Mouse (Mus musculus) mesoderm, embryonic 11.5 days (tissue): ENCODE data around the gene Ccdc180.

Source experiments
- DNase-seq: peaks from one replicate; pipeline ENCODE4 v3.0.0-alpha.2; 2012; ENCODE audit warnings: low read depth, low spot score

Gene Ccdc180

DNA sequence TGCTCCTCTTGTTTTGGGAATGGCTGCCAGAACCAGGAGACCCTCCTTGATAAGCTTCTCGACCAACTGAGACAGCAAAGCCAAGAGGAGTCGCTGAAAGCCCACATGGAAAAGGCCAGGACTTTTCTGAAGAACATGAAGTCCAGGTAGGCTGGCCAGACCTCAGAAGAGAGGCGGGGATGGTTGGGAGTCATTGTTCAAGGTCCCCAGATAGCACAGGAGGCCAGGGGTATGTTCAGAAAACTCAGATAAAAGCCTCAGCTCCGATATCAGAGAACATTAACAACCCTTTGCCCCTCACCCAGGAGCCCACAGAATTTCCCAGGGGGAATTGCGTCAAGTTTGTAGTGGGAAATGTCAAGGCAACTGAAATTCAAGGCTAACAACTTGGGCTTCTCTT, 21.2 kb downstream of the Ccdc180 start:
- no peak for DNase-seq

DNA sequence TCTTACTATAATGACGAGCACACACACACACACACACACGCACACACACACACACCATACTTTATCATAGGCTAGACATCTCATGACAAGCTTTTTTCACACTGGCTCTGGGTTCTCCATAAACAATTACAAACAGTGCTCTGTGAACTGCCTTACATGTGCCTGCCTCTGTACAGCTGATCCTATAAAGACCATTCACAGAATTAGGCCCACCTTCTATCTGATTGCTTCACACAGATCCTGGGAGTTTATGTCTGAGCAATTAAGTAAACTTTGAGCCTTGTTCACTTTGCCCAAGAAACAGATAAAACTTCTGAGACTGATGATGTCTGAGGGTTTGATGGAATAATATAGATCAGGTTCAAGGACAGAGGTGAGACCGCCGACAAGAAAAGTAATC, 21.8 kb downstream of the Ccdc180 start:
- DNase-seq = no peak

DNA sequence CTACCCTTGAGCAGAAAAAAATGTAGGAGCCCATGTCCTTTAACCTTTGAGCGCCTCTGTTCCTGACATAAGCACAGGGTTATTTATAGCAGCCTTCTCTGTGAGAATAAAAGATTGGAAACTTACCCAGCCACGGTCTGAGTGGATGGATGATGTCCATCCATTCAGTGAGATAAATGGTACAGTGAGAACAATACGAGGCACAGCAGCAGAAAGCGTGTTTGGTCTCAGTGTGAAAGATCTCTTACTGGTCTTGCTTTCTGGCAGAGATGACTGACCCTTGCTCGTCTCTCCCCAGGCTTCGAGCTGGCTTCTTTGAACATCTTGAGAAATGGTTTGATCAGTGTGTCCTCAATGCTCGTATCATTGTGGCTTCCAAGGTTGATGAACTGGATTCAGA, 27.0 kb downstream of the Ccdc180 start:
- DNase-seq = peak; percentile 17

DNA sequence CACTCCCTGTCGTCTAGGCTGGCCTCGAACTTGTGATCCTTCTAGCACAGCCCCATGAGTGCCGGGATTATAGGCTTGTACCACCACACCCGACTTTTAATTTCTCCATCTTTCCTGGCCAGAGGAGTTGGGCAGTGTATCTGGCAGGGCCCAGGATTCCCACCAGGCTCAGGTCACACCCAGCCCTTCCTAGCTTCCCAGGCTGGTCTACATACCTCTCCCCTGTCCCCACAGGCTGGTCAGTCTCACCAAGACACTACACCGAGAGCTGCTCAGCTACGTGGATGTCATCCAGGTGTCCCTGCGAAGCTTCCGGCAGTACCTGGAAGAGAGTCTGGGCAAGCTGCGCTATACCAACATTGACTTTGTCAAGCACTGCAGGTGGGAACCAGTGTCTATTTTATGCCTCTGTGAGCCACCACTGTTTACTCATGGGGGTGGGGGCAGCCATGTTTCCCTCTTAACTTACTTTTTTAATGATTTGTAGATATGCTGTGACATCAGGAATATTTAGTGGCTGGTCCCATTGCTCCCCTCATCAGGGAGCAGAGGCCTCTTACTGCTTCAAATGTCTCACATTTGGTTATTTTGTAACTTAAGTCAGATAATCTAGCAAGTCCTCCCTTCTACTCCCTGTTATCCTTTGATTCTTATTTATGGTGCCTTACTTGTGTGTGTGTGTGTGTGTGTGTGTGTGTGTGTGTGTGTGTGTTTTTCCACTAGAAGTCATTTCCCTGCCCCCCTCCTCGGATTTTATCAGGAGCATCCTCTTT, 31.7 kb downstream of the Ccdc180 start:
- DNase-seq = no peak

DNA sequence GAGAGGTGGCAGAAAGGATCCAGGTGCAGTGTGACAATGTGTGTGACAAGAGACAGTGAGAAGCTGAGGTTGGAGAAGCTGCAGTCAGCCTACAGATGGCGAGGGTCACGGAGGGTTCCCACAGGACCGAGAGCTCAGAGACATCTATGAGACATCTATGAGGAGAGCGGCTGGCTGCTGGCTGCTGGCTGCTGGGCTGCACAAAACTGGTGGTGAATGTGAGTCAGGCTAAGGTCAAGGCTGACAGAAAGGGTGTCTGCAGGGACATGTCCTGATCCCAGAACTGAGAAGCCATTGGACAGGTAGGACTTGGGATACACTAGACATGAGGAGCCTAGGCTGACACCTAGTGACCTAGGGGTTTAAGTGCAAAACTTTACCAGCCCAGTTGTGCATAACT, 33.9 kb downstream of the Ccdc180 start:
- no peak for DNase-seq

DNA sequence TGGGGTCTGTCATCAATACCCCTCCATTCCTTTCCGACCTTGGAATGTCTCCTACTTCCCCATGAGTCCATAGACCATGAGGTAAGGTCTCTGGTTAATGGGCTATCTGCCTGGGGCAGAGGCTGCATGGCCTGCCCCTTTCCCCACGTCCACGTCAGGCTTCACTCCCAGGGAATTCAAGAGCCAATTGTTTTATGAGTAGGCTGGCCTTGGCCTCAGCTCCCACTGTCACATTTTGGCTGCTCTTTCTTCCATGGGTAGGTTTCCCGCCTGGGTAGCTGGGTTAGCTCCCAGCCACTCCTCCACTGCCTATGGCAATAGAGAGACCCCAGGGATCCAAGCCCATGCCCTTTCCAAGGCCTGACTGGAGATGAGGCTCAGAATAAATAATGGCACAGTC, 38.5 kb downstream of the Ccdc180 start:
- no peak for DNase-seq

DNA sequence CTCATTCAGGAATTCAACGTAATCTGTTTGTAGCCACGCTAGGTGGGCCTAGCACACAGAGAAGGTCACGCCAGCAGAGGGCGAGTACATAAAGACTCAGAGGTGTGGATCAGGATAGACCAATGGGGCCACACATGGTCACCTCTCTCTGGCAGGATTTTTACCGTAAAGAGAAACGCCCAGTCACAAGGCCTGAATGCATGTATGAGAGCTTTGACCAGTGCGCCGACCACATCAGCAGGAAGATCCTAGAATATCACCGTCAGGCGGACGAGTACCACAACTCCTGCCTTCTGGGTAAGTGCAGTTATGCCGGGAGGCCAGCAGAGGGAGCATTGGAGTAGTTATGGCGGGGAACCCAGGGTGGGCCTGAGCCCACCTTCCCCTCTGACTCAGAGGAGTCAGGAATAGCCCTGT, 51.5 kb downstream of the Ccdc180 start:
- DNase-seq = peak; percentile 79

DNA sequence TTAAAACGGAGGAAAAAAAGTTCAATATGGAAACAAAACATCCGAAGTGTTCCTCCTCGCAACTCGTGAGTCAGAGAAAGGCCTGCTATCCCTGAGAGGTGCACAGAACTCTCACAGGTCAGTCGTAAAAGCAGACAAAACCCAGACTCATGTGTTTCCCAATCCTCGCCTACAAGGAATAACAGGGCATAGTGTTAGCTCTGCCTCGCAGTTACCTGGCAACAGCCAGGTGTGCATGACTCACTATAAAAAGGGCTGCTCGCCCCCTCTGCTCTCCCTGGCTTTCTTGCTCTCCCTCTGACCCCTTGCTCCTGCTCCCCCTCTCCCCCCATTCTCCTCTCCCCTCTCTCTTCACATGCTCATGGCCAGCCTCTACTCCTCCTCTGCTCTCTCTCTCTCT, 57.6 kb downstream of the Ccdc180 start:
- no peak for DNase-seq

DNA sequence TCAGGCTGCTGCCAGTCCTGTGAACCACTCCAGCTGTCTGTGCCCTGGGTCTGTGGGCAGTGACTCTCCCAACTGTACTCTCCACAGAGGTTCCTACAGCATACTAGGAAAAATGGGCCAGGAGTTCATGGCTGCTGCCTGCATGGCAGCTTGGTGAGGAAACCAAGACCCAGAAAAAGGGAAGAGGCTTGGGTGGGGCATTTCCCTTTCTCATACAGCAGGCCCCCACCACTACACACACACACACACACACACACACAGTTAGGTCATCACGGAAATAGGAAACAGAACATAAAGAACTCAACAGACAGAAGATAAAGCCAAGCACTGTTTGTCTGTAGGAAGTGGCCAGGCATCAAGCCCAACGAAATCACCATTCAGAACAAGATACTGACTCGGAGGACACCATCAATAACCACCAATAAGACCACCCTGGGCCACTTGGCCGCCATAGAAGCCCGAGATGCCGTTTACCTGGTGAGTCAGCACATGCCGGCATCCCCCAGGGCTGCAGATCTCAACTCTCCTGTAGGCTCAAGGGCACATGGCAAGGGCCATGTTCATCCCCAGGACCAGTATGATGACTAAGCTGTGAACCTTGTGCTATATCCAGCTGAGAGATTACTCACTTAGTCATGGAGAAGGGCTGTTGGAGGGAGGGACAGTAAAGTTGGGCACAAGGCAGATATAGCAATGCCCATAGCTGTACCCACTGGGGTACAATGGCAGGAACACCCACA, 59.2 kb downstream of the Ccdc180 start:
- no peak for DNase-seq

DNA sequence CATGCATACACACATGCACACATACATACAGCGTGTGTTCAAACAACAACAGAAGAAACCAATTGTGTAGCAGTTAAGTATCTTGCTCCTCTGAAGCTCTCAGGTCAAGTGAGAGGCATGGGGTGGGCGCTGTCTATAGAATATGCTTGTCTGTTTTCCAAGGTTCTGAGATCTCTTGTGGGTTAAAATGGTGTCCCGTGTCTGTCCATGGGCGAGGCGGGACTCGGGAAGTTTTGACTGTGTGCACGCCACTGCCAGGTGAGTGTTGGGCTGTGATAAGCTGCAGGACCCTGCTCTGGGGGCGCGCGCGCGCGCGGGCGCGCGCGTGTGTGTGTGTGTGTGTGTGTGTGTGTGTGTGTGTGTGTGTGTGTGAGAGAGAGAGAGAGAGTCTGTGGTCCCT, 61.7 kb downstream of the Ccdc180 start:
- DNase-seq = no peak

DNA sequence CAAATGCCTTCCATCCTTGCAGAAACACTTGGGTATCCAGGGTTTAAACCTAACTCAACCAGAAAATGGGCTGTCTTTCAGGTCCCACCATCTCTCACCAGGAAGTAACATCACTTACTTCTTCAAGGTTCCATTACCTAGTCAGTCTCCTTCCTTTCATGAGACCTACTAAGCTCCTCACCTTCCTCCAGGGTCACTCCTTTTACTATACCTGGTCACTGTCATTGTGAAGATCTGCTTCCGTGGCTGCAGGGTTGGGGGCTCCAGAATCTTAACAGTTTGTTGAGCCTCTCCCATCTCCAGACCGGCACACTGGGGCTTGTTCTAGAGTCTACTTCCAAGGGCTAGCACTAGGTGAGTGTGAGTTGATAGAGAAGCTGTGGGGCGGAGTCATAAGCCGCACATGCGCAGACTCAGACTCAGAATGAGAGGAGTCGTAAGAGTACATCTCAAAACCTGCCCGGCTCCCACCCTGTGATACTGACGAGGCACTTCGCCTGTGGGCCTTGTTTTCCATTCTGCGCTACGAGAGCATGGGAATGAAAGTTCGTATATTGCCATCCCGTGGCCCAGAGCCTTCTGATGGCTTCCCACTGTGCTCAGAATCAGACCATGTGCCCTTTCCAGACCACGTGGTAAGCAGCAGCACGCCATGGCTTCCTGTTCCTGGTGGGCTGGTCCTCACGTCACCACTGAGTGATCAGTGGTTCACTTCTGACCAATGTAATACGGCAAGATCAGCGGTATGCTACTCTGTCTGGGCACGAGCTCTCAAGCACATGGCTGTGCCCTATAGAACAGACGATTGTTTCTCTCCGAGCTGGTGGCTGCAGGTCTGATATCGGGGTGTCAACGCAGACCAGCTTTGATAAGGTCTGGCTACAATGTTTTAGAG, 63.2 kb downstream of the Ccdc180 start:
- no peak for DNase-seq

DNA sequence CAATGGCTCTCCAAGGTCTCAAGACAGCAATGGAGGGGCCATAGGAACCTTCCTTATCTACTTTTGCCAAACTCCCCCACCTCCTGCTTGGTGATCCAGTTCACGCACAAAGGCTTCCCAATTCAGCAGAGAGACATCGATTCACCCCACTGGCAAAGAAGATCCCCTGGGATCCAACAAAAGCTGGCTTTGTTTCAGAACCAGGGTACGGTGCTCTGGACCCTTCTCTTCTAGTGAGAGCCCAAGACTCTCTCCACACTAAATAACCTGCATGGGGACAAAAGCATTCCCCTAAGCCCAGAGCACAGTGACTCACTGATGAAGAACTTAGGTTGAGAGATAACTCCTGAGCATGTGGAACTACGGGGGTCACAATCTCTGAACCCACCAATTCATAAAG, 65.1 kb downstream of the Ccdc180 start:
- no peak for DNase-seq

DNA sequence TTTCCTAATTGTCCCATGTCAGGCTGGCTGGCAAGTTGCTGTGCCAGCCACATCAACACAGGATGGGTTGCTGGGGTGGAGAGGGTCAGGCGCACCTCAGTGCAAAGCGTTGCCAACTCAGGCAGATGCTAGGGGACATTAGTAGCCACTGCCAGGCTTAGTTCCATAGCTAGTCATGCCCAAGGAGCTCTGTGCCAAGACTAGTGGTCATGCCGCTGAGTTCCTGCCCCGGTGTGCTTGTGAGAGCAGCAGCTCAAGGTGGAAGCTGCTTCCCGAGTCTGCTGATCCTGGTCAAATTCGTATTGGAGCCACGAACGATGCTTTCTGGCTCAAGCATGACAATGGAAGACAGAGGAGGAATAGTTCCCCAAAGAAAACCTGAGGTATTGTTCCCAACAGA, 66.0 kb downstream of the Ccdc180 start:
- no peak for DNase-seq

DNA sequence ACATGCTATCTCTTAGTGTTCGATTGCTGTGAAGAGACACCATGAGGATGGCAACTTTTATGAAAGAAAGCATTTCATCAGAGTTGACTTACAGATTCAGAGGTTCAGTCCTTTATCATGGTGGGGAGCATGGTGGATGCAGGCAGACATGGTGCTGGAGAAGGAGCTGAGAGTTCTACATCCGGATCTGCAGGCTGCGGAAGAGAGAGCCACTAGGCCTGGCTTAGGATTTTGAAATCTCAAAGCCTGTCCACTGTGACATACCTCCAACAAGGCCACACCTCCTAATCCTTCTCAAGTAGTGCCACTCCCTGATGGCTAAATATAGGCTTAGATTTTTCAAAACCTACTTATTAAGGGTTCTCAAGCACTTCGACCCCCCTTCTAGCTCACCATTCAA, 66.6 kb downstream of the Ccdc180 start:
- DNase-seq = no peak

DNA sequence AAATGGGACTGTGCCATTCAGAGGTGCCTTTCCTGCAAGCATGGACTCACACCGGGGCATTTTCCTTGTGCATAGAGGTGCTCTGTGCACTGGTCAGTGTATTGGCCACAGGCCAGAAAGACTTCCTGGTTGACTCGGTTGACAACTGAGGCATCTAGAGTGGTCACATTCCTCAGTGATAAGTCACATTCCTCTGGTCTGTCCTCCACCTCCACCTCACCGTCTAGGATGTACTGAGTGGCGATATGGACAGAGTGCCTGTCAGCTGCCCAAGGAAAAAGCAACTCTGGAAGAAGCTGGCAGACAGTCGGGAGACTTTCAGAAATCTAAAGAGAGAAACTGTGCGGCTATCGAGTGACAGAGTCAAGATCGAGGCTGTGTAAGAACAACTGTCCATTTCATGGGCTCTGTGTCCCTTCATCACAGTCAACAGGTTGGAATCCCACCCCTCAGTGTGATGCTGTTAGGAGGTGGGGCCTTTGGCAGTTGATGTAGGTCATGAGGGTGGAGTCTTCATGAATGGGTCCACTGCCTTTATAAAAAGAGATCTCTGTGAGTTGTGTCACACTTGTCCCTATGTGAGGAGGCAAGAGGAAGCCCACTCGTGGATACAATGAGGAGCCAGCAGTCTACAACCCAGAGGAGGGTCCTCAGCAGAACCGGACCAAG, 74.8 kb downstream of the Ccdc180 start, which contains the start of gene Tdrd7:
Gene Tdrd7, plus strand, starts transcription at position 564 of the 669 bp plus-strand sequence.
- DNase-seq = no peak

DNA sequence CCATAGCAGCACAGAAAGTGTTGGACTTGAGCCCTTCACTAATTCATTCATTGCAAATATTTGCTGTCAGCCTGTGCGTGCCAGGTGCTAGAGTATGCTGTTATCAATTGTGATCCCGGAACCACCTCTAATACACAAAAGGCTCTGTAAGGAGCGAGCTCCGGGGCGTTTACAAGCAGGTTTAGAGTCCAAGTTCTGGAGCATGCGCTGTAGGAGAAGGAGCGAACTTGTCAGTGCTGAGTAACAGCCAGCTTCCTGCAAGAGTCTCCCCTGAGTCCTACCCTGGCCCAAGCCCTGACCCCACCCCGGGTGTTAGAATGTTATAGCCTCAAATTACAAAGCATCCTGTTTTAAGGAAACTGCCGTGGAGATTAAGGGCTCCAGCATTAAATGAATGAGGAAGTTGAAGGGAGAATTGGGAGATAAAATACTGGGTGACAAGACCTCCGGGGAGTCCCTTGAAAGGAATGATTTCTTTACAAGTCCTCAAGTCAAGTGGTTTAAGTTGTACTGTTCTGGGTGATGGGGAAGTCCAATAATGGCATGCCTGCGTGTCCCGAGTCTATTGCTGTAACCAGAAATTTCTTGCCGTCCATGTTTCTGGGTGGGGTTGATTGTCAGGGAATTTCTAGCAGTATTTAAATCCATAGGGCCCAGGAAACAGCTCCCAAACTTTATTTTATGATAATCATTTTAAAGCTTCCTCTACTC, 75.8 kb downstream of the Ccdc180 start:
- DNase-seq = peak; percentile 34

DNA sequence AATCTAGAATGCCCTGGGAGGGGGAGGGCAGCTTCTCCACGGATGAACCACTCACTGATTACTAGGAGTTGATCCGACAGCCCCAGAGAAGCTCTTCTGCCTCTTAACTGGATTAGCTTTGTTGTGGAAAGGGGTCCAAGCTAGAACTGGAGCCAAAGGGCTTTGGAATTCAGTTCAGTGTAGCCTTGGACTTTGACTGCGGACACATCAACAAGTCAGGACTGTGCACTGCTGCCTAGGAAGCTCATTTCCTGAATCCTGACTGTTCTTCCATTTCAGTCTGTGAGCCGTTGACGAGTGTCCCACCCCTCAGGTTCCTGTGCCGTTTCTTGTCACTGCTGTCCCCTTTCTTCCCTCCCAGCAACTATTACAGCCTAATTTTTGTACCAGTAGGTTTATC, 76.6 kb downstream of the Ccdc180 start:
- DNase-seq = no peak

DNA sequence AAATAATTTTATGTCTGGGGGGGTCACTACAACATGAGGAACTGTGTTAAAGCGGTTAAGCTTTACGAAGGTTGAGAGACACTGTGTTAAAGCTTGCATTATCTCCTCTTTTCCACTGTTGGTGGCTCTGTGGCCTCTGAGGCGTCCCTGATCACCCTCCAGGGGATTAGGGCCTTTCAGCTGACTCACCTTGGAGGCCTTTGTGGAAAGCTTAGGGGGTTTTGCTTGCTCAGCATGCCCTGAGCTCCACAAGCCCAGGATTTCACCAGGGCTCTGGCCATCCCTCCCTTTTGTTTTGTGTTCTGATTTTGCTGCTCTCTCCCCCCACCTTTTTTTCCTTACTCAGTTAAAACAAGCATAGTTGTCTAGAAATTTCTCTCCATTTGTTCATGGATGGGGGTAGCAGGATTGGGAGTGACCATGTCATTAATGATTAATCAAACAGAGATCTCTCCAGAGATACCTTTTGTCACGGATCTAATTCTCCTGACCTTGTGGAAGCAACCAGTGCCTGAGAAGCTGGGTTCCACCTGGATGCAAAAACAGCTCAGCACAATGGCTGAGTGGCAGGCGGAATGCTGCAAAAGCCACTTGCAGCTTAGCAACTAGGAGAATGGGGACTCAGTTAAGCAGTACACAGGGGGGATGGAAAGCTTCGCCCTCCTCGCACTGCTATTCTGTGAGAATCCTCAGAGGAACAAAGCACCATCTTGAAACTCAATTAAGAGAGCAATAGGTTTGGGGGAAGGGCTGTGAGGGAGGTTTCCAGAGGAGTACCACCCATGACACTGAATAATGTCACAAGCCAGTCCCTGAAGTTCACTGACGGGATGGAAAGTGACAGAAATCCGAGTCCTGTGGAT, 77.6 kb downstream of the Ccdc180 start:
- DNase-seq = peak; percentile 48

DNA sequence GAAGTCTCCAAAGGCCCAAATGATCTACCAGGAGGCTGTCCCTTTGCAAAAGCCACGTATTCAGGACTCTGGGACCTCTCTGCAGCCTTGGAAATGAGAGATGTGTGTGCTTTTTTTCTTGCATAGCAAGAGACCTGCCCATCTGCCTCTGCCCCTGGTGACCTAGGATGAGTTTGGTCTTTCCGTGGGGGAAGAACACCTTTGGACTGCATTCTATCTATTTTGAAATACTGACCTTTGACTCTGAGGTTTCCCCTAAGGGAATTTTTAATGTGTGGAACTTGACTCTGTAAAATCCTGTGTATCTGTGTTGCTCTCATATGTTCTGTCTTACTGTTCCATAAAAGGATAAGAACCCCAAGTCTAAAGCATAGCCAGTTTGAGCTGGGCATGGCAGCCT, 78.9 kb downstream of the Ccdc180 start:
- no peak for DNase-seq

DNA sequence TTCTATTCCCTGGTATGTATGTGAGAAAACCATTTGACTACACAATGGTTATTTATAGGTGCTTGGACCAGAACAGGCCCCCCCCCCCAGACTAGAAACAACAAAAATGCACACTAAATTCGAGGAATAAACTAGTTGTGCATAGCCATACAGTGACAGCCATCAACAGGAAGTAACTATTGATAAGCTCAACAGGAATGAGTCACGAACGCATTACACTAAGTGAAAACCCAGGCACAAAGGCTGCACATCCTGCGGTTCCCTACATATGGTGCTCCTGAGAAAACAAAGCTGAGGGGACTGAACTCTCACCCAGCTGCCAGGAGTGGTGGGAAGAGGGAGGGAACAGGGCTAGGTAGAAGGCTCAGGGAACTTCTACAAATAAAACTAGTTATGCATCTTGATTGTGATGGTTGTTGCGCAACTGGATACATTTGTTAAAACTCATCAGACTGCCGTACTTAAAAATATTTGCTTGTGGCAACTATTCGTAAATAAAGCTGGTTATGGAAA, 80.0 kb downstream of the Ccdc180 start:
- no peak for DNase-seq
